Mouse (Mus musculus) heart, adult 8-10 months (tissue): ENCODE data around the gene Rbm3. TPM values are rescaled to one million over a fixed set of nuclear protein-coding genes. Genes with fewer than 3 reads are reported as not detected.
"Not testable (repeated sequence)": the region's sequence is repeated elsewhere in the genome, so short reads cannot be mapped to it uniquely, and the experiment has no call there.

Source experiments
- DNase-seq: peaks from one replicate; pipeline ENCODE4 v3.0.0; 2022; ENCODE audit warnings: low spot score
- total RNA-seq, 4 experiments: library from RNA; stranded (reverse); gene quantifications; 2 replicates each; pipeline ENCODE4 v1.2.4; 2022

Gene Rbm3
- total RNA-seq, 4 experiments from 2014 or later: 38.2 to 113 (median 59.5) TPM

DNA sequence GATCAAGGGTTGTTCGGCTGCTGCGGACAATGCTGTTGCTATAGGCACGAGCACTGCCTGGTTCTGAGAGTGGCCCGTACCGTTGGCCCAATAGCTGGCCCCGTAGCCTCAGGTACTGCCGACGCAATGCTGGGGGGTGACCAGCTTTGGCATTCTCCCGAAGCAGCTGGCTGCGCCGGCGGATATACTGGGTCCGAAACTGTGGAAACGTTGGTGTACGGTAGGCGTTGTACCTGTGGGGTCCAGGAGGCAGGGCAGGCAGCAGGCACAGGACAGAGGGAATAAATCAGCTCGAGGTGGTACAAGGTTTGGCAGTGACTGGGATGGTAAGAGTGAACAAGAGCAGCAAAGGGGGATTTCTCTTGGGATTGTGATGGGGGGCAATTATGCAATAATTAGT lies 14.3 kb downstream of the Rbm3 start:
- no peak for DNase-seq

DNA sequence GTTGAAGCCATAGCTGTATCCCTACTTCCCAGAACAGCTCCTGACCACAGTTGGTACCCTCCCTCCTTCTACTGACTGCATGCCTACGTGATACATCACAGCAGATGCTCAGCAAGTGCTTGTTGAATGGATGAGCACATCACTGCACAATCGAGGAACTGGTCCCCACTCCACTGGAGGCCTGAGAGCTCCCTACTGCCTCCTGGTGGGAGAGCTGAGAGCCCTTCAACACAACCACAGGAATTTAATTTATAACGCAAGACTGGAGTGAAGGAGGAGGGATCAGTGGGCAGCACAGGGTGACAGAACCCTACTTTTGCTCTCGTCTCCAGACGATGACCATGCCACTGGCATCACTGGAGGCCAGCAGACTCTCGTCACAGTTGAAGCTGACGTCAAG lies 20.4 kb downstream of the Rbm3 start:
- DNase-seq: no peak

- no peak for DNase-seq
Measured at GRCm38 (mm10) chrX:8123821-8124470, 21.7 kb downstream of the Rbm3 start.

GRCm38 (mm10) chrX:8117264-8117663 lies 28.4 kb downstream of the Rbm3 start:
- no peak for DNase-seq

GRCm38 (mm10) chrX:8115275-8115674 lies 30.4 kb downstream of the Rbm3 start:
- DNase-seq: no peak

DNA sequence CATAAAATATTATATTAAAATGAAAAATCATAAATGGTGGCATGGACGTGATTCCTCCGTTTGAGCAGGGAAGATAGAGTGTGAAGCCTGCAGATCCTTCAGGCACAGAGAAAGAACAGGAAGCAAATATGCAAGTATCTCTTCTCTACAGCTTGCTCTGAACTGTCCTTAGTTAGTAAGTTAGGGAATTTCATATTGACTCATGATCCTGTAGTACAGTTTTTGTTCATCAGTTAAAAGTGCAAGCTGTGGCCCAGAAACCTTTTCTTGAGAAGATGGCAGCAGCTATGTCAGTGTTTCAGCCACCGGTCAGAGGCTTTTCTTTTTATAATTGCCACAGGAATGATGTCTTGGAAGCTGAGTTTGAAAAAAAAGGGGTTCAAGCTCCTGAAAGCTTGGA lies 40.7 kb downstream of the Rbm3 start:
- DNase-seq: no peak

GRCm38 (mm10) chrX:8102213-8102668 lies 43.4 kb downstream of the Rbm3 start:
- DNase-seq: no peak

GRCm38 (mm10) chrX:8101017-8101416 lies 44.7 kb downstream of the Rbm3 start:
- DNase-seq: no peak

DNA sequence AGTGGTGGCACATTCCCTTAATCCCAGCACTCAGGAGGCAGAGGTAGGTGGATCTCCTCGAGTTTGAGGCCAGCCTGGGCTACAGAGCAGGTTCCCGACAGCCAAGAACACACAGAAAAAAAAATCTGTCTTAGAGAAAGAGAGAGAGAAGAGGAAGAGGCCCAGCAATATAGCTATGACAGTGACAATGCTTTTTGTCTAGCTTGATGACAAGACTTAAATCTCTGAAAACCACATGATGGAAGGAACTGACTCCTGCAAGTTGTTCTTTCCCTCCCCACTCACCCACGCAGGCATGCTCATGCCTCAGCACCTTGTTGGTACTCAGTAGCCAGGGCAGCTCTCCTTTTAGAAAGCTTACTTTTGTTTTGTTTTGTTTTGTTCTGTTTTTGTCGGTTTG lies 46.2 kb downstream of the Rbm3 start:
- no peak for DNase-seq

DNA sequence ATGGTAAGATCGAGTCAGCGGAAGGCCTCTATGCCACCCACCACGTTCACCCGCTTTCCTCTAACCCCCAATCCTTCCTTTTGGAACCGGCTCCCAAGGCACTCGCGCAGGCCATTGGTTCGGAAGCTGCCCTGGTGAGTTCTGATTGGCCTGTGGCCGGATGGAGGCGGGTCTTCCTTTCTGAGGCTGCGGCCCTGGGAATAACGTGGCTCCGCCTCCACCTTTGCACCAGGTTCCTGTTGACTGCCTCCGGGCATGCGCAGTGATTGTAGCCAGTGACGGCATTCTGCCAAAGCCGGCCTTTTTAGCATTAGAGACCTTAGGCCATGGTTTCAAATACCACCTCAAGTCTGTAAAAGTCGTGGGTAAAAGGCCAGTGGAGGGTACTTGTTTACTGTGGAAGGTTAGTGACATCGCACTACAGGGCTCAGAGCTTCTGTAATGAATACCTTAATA lies 48.9 kb downstream of the Rbm3 start:
- peak; percentile 94 for DNase-seq

DNA sequence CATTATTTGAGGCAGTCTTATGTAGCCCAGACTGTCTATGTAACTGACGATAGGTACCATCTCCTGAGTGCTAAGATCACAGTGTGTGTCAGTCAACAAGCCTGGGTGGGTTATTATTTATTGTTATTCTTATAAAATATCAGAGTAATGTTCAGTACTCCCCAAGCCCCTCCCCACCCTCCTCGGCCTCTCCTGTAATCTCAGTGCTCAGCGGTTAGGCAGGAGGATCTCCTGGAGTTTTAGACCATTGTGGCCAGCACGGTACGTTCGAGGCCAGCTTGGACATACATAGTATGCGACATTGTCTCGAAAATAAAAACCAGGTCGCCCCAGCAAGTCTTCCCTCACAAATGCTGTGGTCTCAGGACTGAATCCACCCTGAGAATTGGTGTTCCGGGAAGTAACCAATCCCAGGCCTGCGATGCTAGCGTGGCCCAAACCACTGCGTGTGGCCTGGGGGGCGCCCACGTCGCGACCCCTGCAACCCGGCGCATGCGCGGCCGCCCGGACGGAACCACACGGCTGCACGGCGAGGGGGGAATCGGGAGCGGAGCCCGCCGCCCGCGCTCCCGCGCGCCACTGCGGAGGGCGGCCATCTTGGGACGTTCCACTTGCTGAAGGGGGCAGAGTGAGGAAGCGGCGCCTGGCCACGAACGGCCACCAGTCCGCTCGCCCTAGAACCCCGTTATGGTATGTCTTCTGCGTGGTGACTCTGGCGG lies 49.5 kb downstream of the Rbm3 start:
- peak; percentile 76 for DNase-seq

- no peak for DNase-seq
Measured at GRCm38 (mm10) chrX:8095546-8095945, 50.1 kb downstream of the Rbm3 start.

DNA sequence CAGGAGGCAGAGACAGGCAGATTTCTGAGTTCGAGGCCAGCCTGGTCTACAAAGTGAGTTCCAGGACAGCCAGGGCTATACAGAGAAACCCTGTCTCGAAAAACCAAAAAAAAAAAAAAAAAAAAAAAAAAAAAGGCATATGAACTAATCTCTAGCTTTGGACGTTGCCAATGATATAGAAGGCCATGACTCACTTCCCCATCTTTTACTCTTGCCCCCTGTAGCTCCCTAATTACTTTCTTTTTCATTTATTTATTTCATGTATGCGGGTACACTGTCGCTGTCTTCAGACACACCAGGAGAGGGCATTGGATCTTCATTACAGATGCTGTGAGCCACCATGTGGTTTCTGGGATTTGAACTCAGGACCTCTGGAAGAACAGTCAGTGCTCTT lies 54.7 kb downstream of the Rbm3 start:
- not testable (repeated sequence) for DNase-seq

GRCm38 (mm10) chrX:8090346-8090953 lies 55.2 kb downstream of the Rbm3 start, which contains the start of gene Was:
Gene Was (minus strand): TSS chrX:8090498.
- peak; percentile 13 for DNase-seq

DNA sequence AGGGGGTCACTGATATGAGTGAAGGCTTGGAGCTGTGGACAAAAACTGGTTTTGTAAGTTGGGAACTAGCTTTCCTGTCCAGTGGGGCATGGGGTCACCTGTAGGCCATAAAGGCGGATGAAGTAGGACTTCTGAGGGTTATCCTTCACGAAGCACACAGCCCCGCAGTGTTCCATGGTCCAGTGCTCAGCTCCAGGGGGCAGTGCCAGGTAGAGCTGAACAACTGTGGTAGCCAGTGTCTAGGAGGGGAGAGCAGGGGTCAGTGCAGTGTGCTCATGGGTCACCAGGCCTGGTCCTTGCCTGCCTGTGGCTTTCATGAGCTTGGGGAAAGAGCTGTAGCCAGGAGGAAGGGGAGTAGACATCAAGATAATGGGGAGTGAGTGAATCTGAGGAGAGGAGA lies 55.9 kb downstream of the Rbm3 start:
- no peak for DNase-seq

Other genes starting within 250 kb of the Rbm3 start
- gene Pqbp1, start 246.6 kb downstream of the Rbm3 start, total RNA-seq: 10 to 100 TPM; 20.0 to 24.0 (median 20.9) TPM
- gene Timm17b, start 246.5 kb downstream of the Rbm3 start, total RNA-seq: 10 to 100 TPM; 44.7 to 50.5 (median 46.7) TPM
- gene Gm10491, start 238.0 kb downstream of the Rbm3 start, total RNA-seq: not detected
- not detected for gene Gm10490, start 236.3 kb downstream of the Rbm3 start, total RNA-seq
- under 1 TPM; 0.11 to 0.20 (median 0.16) TPM for gene Pcsk1n, start 226.1 kb downstream of the Rbm3 start, total RNA-seq
- not detected for gene Eras, start 217.3 kb downstream of the Rbm3 start, total RNA-seq
- 10 to 100 TPM; 10.4 to 11.5 (median 10.9) TPM for gene Hdac6, start 198.0 kb downstream of the Rbm3 start, total RNA-seq
- gene Gata1, start 167.8 kb downstream of the Rbm3 start, total RNA-seq: under 1 TPM in 1 of 4 experiments, not detected in 3; 0.32 TPM
- gene Glod5, start 127.4 kb downstream of the Rbm3 start, total RNA-seq: not detected
- 1 to 10 TPM; 4.0 to 6.4 (median 4.5) TPM for gene Suv39h1, start 71.1 kb downstream of the Rbm3 start, total RNA-seq
- 1 to 10 TPM; 1.3 to 2.5 (median 1.6) TPM for gene Was, start 55.4 kb downstream of the Rbm3 start, total RNA-seq
- 10 to 100 TPM; 34.2 to 48.2 (median 41.0) TPM for gene Wdr13, start 13.0 kb downstream of the Rbm3 start, total RNA-seq
- 1 to 10 TPM; 3.1 to 5.5 (median 4.4) TPM for gene Tbc1d25, start 30.3 kb upstream of the Rbm3 start, total RNA-seq
- 10 to 100 TPM; 14.5 to 21.8 (median 17.8) TPM for gene Ebp, start 47.6 kb upstream of the Rbm3 start, total RNA-seq
- gene Porcn, start 60.6 kb upstream of the Rbm3 start, total RNA-seq: 1 to 10 TPM; 2.1 to 3.9 (median 2.9) TPM
- gene Ftsj1, start 106.5 kb upstream of the Rbm3 start, total RNA-seq: 10 to 100 TPM in 3 of 4 experiments, 1 to 10 TPM in 1; 9.8 to 12.3 (median 11.2) TPM
- gene Slc38a5, start 125.3 kb upstream of the Rbm3 start, total RNA-seq: under 1 TPM in 3 of 4 experiments, not detected in 1; 0.31 to 0.98 (median 0.43) TPM
- not detected for gene Ssxb10, start 181.5 kb upstream of the Rbm3 start, total RNA-seq
- gene Ssxb9, start 221.1 kb upstream of the Rbm3 start, total RNA-seq: not detected